Mouse (Mus musculus): ENCODE results near the gene Chl1. TPM values are rescaled to one million over a fixed set of nuclear protein-coding genes. Genes with fewer than 3 reads are reported as not detected.

Gene Chl1
- polyA plus RNA-seq, 1 experiment from 2014 or later: 46.5 TPM

DNA sequence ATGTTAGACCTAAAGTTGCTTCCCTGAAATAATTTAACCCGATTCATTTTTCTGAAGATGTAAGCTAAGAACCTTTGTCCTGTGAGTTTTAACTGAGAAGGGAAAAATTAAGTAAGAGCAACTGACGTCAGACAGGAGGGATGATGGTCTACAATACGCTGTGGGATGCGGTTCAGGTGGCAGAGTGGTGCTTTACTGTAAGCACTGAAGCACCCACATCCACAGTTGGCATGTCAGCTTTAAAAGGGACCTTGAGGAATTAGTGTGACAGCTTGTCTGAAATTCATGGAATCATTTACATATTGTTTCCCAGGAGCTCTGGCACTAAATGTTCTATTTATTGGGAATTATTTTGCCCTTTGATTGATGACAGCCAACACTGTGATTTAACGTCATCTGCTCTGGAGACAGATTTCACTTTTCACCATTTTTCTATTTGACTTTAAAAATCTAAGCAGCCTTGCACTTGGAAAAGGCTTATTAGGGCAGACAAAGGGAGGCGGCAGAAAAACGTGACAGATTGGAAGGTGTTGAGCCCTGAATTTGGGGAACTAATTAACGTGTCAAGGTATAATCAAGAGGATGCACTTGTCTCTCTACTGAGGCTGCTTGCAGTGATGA lies 3.3 kb downstream of the Chl1 start:
- peaks cover 13% of the 10 kb centered on the region for H3K4me1 ChIP-seq
- no peaks in the 10 kb centered on the region for H3K36me3 ChIP-seq
- H3K9ac ChIP-seq: no peak overlapping the region; the same call in 1 of the 2 replicates
- WGBS: 63% methylated on average over 8 of the region's 8 CpGs
- H3K4me3 ChIP-seq: peak overlapping the region; percentile 19
- no peaks in the 10 kb centered on the region for H3K9me3 ChIP-seq (replicated peaks)
- no peak for ATAC-seq (ENCODE audit: low FRiP score)
- H3K27me3 ChIP-seq: peaks cover 16% of the 10 kb centered on the region
- peak overlapping the region; percentile 65 for H3K4me2 ChIP-seq (replicated peaks)
- H3K27ac ChIP-seq: peak overlapping the region; percentile 67

DNA sequence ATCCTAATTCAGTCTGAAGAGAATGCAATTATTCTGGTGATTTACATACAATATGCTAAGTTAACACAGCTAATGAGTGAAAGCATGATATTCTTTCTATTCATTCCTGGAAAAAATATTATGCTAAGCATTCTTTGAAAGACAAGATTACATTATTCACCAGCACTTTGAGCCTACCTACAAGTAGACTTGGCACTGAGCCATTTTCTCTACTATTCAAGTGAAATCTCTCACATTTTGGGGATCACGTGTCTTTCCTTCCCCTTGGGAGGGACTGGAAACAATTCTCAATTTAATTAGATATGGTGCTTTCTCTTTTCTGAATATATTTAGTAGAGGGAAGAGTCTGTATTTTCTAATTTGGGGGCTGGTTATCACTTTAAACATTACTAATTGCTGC lies 4.0 kb downstream of the Chl1 start:
- no peak for ATAC-seq (ENCODE audit: low FRiP score)
- no peaks in the 10 kb centered on the region for H3K36me3 ChIP-seq
- peaks cover 16% of the 10 kb centered on the region for H3K27me3 ChIP-seq
- H3K9me3 ChIP-seq (replicated peaks): no peaks in the 10 kb centered on the region
- no peak overlapping the region for H3K9ac ChIP-seq
- no peak overlapping the region for H3K4me3 ChIP-seq
- H3K4me2 ChIP-seq (replicated peaks): peak overlapping the region; percentile 65
- no peak overlapping the region for H3K27ac ChIP-seq
- WGBS: 23% methylated on average over 1 of the region's 1 CpGs
- H3K4me1 ChIP-seq: peaks cover 13% of the 10 kb centered on the region

DNA sequence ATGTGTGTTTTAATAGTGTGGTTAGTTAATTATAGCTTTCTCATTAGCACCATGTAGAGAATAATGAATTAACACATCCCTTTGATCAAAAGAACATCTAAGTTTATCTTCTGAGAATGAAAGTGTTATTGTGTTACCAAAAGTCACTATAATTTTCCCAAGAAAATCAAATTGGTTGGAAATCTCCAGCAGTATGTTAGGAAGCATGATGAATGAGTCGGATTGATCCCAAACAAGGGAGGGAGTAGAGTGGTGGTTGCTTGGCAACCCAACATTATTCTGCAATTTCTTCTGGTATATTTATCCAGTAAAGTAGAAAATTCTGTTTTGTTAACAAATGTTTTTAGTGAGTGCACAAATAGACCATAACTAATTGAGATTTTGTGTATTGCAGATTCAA lies 4.4 kb downstream of the Chl1 start:
- Histone ChIP-seq H3K9me3 (replicated peaks) (no peaks in the 10 kb centered on the region), H3K4me2 (replicated peaks) (peak overlapping the region; percentile 65; the same call in 1 of the 2 replicates), H3K9ac (no peak overlapping the region), H3K27ac (no peak overlapping the region), H3K36me3 (no peaks in the 10 kb centered on the region), H3K27me3 (peaks cover 16% of the 10 kb centered on the region), H3K4me3 (no peak overlapping the region), H3K4me1 (peaks cover 13% of the 10 kb centered on the region)
- WGBS: 52% methylated on average over 1 of the region's 1 CpGs
- ATAC-seq (ENCODE audit: low FRiP score): no peak

DNA sequence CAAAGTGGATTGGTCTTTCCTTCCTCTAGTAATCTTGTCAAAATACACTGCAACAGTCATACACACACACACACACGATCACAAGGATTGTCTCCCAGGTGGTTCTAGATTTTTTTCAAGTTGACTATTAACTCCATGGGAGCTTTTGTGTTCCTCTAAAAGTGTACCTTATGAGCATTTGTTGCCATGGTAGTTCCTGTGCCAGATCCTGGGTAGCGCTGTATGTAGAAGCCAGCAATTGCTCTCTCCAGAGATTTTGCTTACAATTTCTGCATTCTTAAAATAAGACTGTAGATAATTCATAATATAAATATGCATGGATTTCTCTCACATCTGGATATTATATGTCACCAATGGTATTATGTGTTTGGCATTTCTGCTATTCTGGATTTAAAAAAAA lies 9.2 kb downstream of the Chl1 start:
- no peaks in the 10 kb centered on the region for H3K27me3 ChIP-seq
- no peaks in the 10 kb centered on the region for H3K36me3 ChIP-seq
- H3K4me2 ChIP-seq (replicated peaks): no peak overlapping the region
- no peaks in the 10 kb centered on the region for H3K4me1 ChIP-seq
- H3K4me3 ChIP-seq: no peak overlapping the region
- no peak overlapping the region for H3K9ac ChIP-seq
- 92% methylated on average over 2 of the region's 2 CpGs for WGBS
- H3K27ac ChIP-seq: no peak overlapping the region
- H3K9me3 ChIP-seq (replicated peaks): no peaks in the 10 kb centered on the region
- no peak for ATAC-seq (ENCODE audit: low FRiP score)

DNA sequence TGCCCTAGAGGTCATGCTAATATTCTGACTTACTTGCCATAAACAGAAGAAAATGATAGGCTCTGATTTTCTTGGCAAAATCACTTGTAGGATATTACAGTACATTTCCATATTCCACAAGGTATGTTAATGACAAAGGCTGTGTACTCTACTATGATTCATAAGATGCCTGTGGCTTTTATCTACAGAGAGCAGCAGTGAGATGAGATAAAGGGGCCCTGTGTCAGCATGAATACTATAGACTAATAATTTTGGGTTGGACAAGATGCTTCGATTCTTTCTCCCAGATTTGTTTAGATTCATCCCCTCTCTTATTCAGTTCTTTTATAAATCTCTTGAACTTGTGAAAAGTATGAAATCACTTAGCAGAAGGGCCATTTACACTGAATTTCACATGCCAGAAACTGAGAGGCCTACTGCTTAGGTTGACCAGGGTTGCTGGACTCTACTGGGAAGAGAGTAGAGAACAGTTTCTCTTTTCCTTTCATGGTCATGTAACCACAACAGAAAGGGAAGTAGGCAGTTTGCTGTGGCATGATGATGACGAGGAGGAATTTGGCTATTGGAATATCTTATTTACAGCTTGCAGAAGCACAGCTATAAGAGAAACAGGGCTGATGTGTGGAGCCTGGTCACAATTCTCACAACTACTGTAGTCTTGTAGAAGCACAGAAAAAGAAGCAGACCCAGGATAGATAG lies 15.1 kb downstream of the Chl1 start:
- H3K4me2 ChIP-seq (replicated peaks): no peak overlapping the region
- H3K4me3 ChIP-seq: no peak overlapping the region
- H3K27me3 ChIP-seq: no peaks in the 10 kb centered on the region
- no peak for ATAC-seq (ENCODE audit: low FRiP score)
- H3K4me1 ChIP-seq: no peaks in the 10 kb centered on the region
- no peaks in the 10 kb centered on the region for H3K9me3 ChIP-seq (replicated peaks)
- no peaks in the 10 kb centered on the region for H3K36me3 ChIP-seq
- 85% methylated on average over 2 of the region's 2 CpGs for WGBS
- no peak overlapping the region for H3K9ac ChIP-seq
- H3K27ac ChIP-seq: no peak overlapping the region

DNA sequence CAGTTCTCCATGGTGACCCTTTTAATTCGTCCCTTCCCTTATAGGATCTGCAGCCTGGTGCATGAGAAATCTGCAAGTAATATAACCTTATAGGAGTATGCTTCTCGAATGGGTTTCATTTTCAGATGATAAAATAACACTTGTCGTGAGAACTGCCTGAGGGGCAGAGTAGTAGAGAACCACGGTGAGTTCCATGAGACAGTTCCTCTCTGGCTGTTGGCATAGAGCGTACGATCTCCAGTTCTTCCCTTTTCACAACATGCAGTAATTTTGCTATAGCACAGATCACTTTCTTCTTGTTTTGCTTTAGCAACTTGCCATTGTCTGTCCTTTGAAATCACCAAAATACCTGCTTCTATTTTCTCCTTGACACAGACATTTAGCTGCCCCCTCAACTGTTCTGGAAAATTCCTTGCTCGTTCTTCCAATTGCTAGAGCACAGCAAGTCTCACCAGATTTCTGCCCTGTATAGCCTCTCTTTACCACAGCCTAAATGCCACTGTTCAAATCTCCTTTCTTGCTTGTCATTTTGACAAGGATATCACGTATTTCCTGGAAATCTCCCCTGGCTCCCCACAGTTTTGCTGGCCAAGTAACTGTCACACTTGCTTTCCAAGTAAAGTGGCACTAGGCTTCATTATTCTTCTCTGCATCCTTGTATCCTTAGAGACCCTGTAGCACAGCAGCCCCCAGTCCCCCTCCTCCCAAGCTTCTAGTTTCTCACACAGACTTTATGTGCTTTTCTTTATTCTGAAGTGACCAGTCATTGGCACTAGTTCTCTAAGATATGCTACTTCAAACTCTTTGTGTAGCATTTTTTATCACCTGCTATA lies 16.8 kb downstream of the Chl1 start:
- WGBS: 81% methylated on average over 8 of the region's 8 CpGs
- ATAC-seq (ENCODE audit: low FRiP score): no peak
- no peak overlapping the region for H3K27ac ChIP-seq
- H3K4me2 ChIP-seq (replicated peaks): no peak overlapping the region
- H3K9ac ChIP-seq: no peak overlapping the region
- H3K27me3 ChIP-seq: no peaks in the 10 kb centered on the region
- no peak overlapping the region for H3K4me3 ChIP-seq
- no peaks in the 10 kb centered on the region for H3K9me3 ChIP-seq (replicated peaks)
- no peaks in the 10 kb centered on the region for H3K36me3 ChIP-seq
- H3K4me1 ChIP-seq: no peaks in the 10 kb centered on the region

DNA sequence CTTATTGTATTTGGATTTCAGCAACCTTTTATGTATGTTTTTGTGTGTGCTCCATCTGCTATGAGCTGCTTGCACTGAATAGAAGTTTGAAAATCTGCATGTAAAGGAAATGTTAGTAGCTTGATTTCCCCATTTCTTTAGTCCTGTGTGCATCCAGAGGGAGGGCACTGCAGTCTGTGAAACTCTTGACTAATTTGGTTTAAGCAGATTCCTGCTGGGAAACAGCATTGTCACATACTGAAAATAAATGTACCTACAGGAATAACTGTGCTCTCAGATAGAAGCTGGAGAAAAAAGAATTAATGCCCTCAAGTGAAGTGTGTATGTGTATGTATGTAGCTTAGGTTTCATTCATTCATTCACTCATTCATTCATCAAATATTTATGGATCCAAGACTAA lies 22.7 kb downstream of the Chl1 start:
- H3K27ac ChIP-seq: no peak overlapping the region
- no peak for ATAC-seq (ENCODE audit: low FRiP score)
- no peaks in the 10 kb centered on the region for H3K36me3 ChIP-seq
- no peak overlapping the region for H3K9ac ChIP-seq
- no peak overlapping the region for H3K4me3 ChIP-seq
- no peaks in the 10 kb centered on the region for H3K27me3 ChIP-seq
- no peaks in the 10 kb centered on the region for H3K9me3 ChIP-seq (replicated peaks)
- no peak overlapping the region for H3K4me2 ChIP-seq (replicated peaks)
- no peaks in the 10 kb centered on the region for H3K4me1 ChIP-seq

DNA sequence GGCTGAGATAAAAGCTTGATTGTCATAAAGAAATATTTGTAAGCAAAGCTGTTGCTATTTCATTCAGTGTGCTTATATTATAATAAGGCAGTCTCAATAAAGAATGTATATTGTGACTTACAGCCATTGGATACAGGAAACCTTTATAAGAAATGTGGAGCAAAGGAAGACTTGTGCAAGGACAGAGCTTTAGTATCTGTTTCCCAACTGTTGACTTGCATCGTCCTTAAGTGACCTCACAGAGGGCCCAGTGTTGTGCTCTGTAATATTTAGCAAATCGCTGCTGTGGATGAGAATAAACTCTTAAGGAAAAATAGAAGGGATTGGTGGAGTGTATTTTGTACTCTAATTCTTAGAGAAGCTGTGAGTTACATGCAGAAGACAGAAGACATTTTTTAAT lies 23.6 kb downstream of the Chl1 start:
- no peak for ATAC-seq (ENCODE audit: low FRiP score)
- H3K27ac ChIP-seq: no peak overlapping the region
- H3K4me1 ChIP-seq: no peaks in the 10 kb centered on the region
- no peaks in the 10 kb centered on the region for H3K9me3 ChIP-seq (replicated peaks)
- 76% methylated on average over 2 of the region's 2 CpGs for WGBS
- no peak overlapping the region for H3K4me2 ChIP-seq (replicated peaks)
- H3K27me3 ChIP-seq: no peaks in the 10 kb centered on the region
- H3K4me3 ChIP-seq: no peak overlapping the region
- no peaks in the 10 kb centered on the region for H3K36me3 ChIP-seq
- H3K9ac ChIP-seq: no peak overlapping the region

DNA sequence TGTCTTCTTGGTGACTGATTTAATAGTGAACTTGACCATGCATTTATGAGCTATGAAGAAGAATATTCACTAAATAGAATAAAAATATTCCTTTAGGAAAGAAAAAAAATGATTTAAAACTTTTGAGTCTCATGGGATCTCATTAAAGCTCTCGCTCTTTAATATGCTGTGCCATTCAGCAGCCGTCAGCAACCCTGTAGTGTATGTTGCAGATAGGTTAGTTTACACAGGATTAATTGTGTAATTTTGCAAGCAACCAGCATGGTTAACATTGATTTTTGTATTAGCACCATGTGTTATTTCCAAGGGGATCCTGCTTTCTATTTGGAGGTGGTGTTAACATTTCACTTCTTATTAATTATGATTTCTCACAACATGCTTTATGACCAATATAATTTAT lies 32.2 kb downstream of the Chl1 start:
- ATAC-seq (ENCODE audit: low FRiP score): no peak
- H3K27me3 ChIP-seq: no peaks in the 10 kb centered on the region
- H3K4me2 ChIP-seq (replicated peaks): no peak overlapping the region
- no peaks in the 10 kb centered on the region for H3K4me1 ChIP-seq
- no peaks in the 10 kb centered on the region for H3K9me3 ChIP-seq (replicated peaks)
- H3K9ac ChIP-seq: no peak overlapping the region
- no peaks in the 10 kb centered on the region for H3K36me3 ChIP-seq
- no peak overlapping the region for H3K27ac ChIP-seq
- 64% methylated on average over 2 of the region's 2 CpGs for WGBS
- no peak overlapping the region for H3K4me3 ChIP-seq

DNA sequence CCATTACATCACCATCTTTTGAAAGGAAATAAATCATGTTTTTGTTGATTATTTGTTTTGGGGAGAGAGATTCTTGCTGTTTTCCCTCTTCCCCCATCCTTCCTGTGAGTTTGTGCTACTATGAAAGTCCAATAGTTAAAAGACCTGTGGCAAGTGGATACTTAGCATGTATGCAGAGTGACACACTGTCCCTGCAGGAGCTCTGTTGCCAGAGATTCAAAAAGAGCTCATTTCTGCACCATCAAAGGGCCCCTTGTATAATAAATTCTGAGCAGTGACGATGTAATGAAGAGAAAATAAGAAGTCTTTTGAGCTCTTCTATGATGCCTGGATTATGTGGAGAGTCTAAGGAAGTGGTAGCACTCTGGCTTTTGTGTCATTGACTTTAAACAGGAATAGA lies 33.4 kb downstream of the Chl1 start:
- H3K36me3 ChIP-seq: no peaks in the 10 kb centered on the region
- no peaks in the 10 kb centered on the region for H3K4me1 ChIP-seq
- H3K9ac ChIP-seq: no peak overlapping the region
- 19% methylated on average over 1 of the region's 1 CpGs for WGBS
- H3K4me2 ChIP-seq (replicated peaks): no peak overlapping the region
- H3K27me3 ChIP-seq: no peaks in the 10 kb centered on the region
- no peak overlapping the region for H3K4me3 ChIP-seq
- H3K27ac ChIP-seq: no peak overlapping the region
- no peaks in the 10 kb centered on the region for H3K9me3 ChIP-seq (replicated peaks)
- ATAC-seq (ENCODE audit: low FRiP score): no peak

DNA sequence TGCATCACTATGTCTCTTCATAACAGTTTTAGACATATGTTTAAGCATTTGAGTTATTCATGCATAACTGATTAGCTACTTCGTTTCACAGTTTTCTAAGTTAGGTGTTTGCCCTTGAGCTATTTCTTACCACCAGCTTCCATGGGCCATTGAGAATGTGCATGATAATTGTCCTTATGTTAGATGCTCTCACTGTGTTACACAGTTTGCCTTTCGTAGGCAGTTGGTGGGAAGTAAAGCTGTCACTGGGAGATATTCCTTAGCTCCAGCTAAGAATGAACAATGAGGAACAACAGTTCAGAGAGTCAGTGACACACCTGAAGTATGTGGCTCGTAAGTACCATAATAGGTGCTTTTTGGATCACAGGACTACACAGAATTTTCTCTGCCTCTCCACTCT lies 35.9 kb downstream of the Chl1 start:
- no peaks in the 10 kb centered on the region for H3K27me3 ChIP-seq
- no peak overlapping the region for H3K4me3 ChIP-seq
- ATAC-seq (ENCODE audit: low FRiP score): no peak
- no peaks in the 10 kb centered on the region for H3K4me1 ChIP-seq
- no peak overlapping the region for H3K9ac ChIP-seq
- no peak overlapping the region for H3K27ac ChIP-seq
- no peak overlapping the region for H3K4me2 ChIP-seq (replicated peaks)
- no peaks in the 10 kb centered on the region for H3K36me3 ChIP-seq
- no peaks in the 10 kb centered on the region for H3K9me3 ChIP-seq (replicated peaks)
- WGBS: 72% methylated on average over 3 of the region's 3 CpGs

DNA sequence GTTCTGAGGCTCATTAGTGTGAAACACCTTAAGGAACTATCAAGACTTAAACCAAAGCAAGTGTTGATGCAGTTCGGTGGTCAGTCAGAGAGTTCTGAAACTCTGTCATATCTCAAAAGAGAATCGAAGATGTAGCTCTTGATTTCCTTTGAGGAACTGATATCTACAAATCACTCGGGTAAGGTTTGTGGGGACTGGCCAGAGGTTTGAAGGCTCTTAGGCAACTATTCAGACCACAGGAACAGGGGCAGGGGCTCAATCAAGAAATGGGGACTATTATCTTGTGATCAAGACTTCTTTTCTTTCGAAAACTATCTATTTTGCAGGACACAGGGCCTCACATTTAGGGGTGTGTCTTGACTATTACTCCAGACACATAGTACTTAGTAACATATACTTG lies 39.5 kb downstream of the Chl1 start:
- H3K4me2 ChIP-seq (replicated peaks): no peak overlapping the region
- no peak overlapping the region for H3K9ac ChIP-seq
- WGBS: 83% methylated on average over 4 of the region's 4 CpGs
- H3K4me1 ChIP-seq: no peaks in the 10 kb centered on the region
- H3K36me3 ChIP-seq: no peaks in the 10 kb centered on the region
- no peaks in the 10 kb centered on the region for H3K27me3 ChIP-seq
- no peak overlapping the region for H3K27ac ChIP-seq
- ATAC-seq (ENCODE audit: low FRiP score): no peak
- no peaks in the 10 kb centered on the region for H3K9me3 ChIP-seq (replicated peaks)
- no peak overlapping the region for H3K4me3 ChIP-seq
